Mouse (Mus musculus) kidney, embryonic 14.5 days (tissue): ENCODE measurements around the gene Smyd3. TPM values are rescaled to one million over a fixed set of nuclear protein-coding genes. Genes with fewer than 3 reads are reported as not detected.
A peak's percentile ranks its signal among the peaks of the same experiment; 100 is the strongest.

Source experiments
- ATAC-seq: fragments of 200-750 bp; cut with Nextera tagmentation; 2 replicates; pipeline ENCODE4 v1.8.0; 2017; ENCODE audit warnings: moderate number of reproducible peaks, mild to moderate bottlenecking, moderate TSS enrichment, moderate library complexity; ENCODE audit not compliant: low FRiP score, low TSS enrichment
- H3K27ac ChIP-seq: fragments of 300-500 bp; sonication (generic); 2 replicates; pipeline ENCODE4 v1.5.1; 2014; ENCODE audit warnings: low read depth, mild to moderate bottlenecking, low read length, moderate library complexity, mixed read lengths
- H3K27me3 ChIP-seq: fragments of 300-500 bp; sonication (generic); 2 replicates; pipeline ENCODE4 v1.6.1; 2014; ENCODE audit warnings: mild to moderate bottlenecking, low read length; ENCODE audit not compliant: control insufficient read depth, insufficient read depth
- H3K36me3 ChIP-seq: fragments of 300-500 bp; sonication (generic); 2 replicates; pipeline ENCODE4 v1.6.1; 2014; ENCODE audit warnings: low read length, mixed read lengths; ENCODE audit not compliant: control insufficient read depth, insufficient read depth
- H3K4me1 ChIP-seq: fragments of 300-500 bp; sonication (generic); 2 replicates; pipeline ENCODE4 v1.6.1; 2014; ENCODE audit warnings: low read length, mixed read lengths; ENCODE audit not compliant: control insufficient read depth, insufficient read depth
- H3K4me2 ChIP-seq: fragments of 300-500 bp; sonication (generic); replicated peaks from 2 replicates; pipeline ENCODE4 v1.6.1; 2014; ENCODE audit warnings: low read depth, mild to moderate bottlenecking, low read length
- H3K4me3 ChIP-seq: fragments of 300-500 bp; sonication (generic); 2 replicates; pipeline ENCODE4 v1.5.1; 2014; ENCODE audit warnings: mild to moderate bottlenecking, low read length
- H3K9ac ChIP-seq: fragments of 300-500 bp; sonication (generic); 2 replicates; pipeline ENCODE4 v1.6.1; 2014; ENCODE audit warnings: low read depth, mild to moderate bottlenecking, low read length, moderate library complexity
- H3K9me3 ChIP-seq: fragments of 300-500 bp; sonication (generic); 2 replicates; pipeline ENCODE4 v1.6.1; 2016; ENCODE audit warnings: low read length; ENCODE audit not compliant: control insufficient read depth
- WGBS: fragments of 180-500 bp; shearing (Covaris S2); extraction: QIAGEN DNeasy Blood & Tissue Kit; methylation state at CpG from one replicate; pipeline ENCODE4 v1.1.7; 2014; 5-methylcytosine and 5-hydroxymethylcytosine counted together
- polyA plus RNA-seq: library from polyadenylated mRNA; unstranded; fragments of >200 nt; fragmentation: Nextera tagmentation; extraction: Ambion mirVana; gene quantifications from 2 replicates; pipeline ENCODE4 v1.2.1, GENCODE M21; 2014

The Smyd3 gene
- polyA plus RNA-seq, 1 experiment from 2014 or later, result 21.5 TPM

DNA sequence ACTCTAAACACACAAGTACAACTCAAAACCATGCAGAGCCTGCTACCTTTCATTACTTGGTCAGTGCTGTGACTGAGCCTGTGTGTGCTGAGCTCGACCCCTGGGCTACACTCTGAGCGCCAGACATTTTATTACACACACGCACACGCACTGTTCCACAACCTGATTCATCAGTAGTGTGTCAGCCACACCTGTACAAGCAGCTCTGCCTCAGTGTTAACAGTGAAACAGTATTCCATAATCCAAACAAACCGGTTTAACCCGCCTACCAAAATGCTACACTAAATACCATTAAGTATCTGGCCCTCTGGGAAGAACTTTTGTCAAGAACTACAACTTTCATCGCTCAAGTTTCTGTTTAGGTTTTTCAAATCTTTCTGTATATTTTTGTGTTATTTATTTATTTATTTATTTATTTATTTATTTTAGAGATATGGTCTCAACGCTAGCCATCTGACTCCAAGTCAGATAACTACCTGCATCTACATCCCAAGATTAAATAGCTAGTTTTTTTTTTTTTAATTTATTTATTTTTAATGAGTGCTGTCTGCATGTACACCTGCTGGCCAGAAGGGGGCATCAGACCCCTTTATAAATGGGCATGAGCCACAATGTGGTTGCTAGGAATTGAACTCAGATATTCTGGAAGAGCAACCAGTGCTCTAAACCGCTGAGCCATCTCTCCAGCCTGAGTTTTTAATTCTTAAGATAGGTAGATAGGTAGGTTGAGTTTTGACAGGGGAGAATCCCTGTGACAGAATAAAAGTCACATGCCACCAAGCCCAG, 11.1 kb downstream of the Smyd3 start:
- Histone ChIP-seq H3K4me3 (no peak overlapping the region), H3K9ac (no peak overlapping the region)
- 62% methylated on average over 9 of the region's 9 CpGs for WGBS

DNA sequence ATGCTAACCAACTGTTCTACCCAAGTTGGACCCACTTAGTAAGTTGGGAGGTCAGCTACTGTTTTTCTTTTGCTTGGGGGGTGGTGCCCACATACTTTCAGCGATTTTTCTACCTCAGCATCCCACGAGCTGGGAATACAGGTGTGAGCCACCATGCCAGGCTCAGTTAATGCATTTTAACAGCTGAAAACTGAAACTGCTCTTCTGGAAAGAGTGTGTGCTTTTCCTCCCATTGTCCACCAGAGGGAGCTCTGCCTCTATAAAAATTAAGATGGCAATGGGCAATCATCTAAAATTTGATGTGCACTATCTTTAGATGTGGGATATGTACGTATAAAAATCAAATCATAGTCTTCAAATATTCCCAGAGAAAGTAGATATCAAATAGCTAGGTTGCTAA, 15.3 kb downstream of the Smyd3 start:
- H3K36me3 ChIP-seq, result no peaks in the 10 kb centered on the region
- H3K27me3 ChIP-seq, result no peaks in the 10 kb centered on the region
- H3K4me1 ChIP-seq, result no peaks in the 10 kb centered on the region
- no peak for ATAC-seq
- no peak overlapping the region for H3K4me2 ChIP-seq
- WGBS, result 16% methylated on average over 3 of the region's 3 CpGs
- H3K27ac ChIP-seq, result no peak overlapping the region
- H3K9me3 ChIP-seq, result no peaks in the 10 kb centered on the region
- no peak overlapping the region for H3K4me3 ChIP-seq
- H3K9ac ChIP-seq, result no peak overlapping the region

More for the DNA sequence above, 11.1 kb downstream of the Smyd3 start:
- Histone ChIP-seq H3K27me3 (no peaks in the 10 kb centered on the region), H3K36me3 (no peaks in the 10 kb centered on the region), H3K9me3 (no peaks in the 10 kb centered on the region), H3K27ac (no peak overlapping the region), H3K4me1 (no peaks in the 10 kb centered on the region), H3K4me2 (no peak overlapping the region)
- ATAC-seq, result no peak

DNA sequence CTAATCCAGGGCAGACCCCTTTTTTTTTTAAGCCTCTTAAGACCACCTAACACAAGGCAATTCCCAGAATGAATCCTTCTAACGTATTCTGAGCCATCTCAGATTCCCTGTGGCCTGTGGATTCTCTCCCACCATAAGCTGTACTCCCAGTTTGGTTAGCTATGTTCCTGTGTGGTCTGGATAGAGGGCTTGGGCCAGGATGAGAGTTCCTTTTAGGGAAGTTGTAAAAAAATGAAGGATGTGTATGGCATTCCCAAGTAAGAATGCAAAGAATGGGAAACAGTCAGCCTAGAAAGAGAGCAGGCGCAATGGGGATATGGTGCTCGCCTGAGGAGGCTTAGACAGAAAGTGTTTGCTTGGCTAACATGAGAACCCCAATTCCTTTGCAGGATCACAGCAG, 18.6 kb downstream of the Smyd3 start:
- no peak for ATAC-seq
- 74% methylated on average over 3 of the region's 3 CpGs for WGBS
- Histone ChIP-seq H3K9ac (no peak overlapping the region), H3K4me2 (no peak overlapping the region), H3K36me3 (no peaks in the 10 kb centered on the region), H3K27me3 (no peaks in the 10 kb centered on the region), H3K9me3 (no peaks in the 10 kb centered on the region), H3K4me1 (no peaks in the 10 kb centered on the region), H3K27ac (no peak overlapping the region), H3K4me3 (no peak overlapping the region)

DNA sequence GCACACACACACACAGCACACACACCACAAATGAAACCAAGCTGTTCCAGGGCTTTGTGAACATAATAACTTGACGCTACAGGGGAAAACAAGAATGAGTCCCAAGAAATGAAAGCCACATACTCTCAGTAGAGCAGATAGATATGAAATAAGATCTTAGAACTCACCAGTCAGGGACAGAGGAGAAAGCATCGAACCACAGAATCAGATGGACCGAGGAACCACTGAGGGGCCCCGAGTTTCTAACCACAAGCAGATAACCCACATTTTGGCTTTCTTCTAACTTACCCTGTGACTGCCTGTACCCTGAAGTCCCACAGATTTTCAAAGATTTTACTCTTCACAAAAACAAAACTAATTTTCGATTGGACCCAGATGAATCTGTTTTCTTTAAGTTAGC, 24.9 kb downstream of the Smyd3 start:
- no peaks in the 10 kb centered on the region for H3K36me3 ChIP-seq
- WGBS, result 89% methylated on average over 5 of the region's 5 CpGs
- no peaks in the 10 kb centered on the region for H3K4me1 ChIP-seq
- H3K27ac ChIP-seq, result no peak overlapping the region
- H3K9ac ChIP-seq, result no peak overlapping the region
- no peak overlapping the region for H3K4me3 ChIP-seq
- no peak for ATAC-seq
- H3K9me3 ChIP-seq, result no peaks in the 10 kb centered on the region
- no peak overlapping the region for H3K4me2 ChIP-seq
- H3K27me3 ChIP-seq, result no peaks in the 10 kb centered on the region

DNA sequence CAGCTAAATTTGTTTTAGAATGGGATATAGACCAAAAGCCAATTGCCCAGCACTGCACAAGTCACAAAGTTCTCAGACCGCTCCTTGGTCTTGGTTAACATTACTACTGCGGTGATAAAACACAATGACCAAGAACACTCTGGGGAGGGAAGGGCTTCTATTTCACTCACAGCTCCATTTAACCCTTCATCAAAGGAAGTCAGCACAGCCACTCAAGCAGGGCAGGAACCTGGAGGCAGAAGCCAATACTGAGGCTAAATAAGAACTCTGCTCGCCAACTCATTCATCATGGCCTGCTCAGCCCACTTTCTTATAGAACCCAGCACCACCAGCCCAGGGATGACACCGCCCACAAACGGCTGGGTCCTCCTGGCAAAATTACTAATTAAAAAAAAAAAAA, 29.3 kb downstream of the Smyd3 start:
- Histone ChIP-seq H3K4me2 (no peak overlapping the region), H3K4me3 (no peak overlapping the region), H3K36me3 (no peaks in the 10 kb centered on the region), H3K27ac (peak overlapping the region; percentile 39; the same call in 1 of the 2 replicates), H3K9ac (no peak overlapping the region), H3K4me1 (no peaks in the 10 kb centered on the region), H3K9me3 (no peaks in the 10 kb centered on the region), H3K27me3 (no peaks in the 10 kb centered on the region)
- ATAC-seq, result peak; percentile 77
- 35% methylated on average over 5 of the region's 5 CpGs for WGBS

DNA sequence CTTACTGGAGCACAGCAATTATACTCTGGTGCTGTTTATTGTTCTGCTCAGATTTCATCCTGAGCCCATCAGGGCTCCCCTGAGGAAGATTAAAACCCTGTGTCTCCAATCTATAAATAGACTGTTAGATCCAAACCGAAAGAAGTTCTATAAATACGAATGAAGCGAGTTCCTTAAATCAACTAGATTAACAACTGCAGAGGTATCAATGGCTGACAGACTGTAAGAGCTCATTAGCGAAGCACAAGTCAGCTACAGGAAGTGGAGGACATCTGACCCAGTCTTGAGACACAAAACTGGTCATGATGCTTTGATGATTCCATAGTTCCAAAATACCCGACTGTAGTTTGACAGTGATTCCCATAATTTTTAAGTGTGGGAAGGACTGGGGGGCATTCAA, 29.9 kb downstream of the Smyd3 start:
- Histone ChIP-seq H3K27me3 (no peaks in the 10 kb centered on the region), H3K4me1 (no peaks in the 10 kb centered on the region), H3K9me3 (no peaks in the 10 kb centered on the region), H3K27ac (peak overlapping the region; percentile 39; the same call in 1 of the 2 replicates), H3K4me3 (no peak overlapping the region), H3K4me2 (no peak overlapping the region), H3K36me3 (no peaks in the 10 kb centered on the region), H3K9ac (no peak overlapping the region)
- ATAC-seq, result peak; percentile 30; the same call in 1 of the 2 replicates
- WGBS, result 23% methylated on average over 5 of the region's 5 CpGs

DNA sequence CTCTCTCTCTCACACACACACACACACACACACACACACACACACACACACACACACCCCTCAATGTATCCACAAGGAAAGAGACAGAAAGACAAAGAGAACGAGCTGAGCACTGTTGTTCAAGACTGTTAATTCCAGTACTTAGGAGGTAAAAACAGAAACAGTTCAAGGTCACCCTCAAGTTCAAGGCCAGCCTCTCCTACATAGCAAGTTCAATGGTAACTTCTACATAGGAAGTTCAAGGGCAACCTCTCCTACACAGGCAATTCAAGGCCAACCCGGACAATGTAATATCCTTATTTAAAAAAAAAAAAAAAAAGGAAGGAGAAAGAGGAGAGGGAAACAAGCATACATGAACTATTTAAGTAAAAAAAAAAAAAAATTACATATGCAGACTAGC, 30.6 kb downstream of the Smyd3 start:
- H3K4me2 ChIP-seq, result no peak overlapping the region
- ATAC-seq, result no peak
- H3K9me3 ChIP-seq, result no peaks in the 10 kb centered on the region
- WGBS, result 41% methylated on average over 2 of the region's 2 CpGs
- no peak overlapping the region for H3K27ac ChIP-seq
- H3K9ac ChIP-seq, result no peak overlapping the region
- H3K4me1 ChIP-seq, result no peaks in the 10 kb centered on the region
- no peak overlapping the region for H3K4me3 ChIP-seq
- no peaks in the 10 kb centered on the region for H3K36me3 ChIP-seq
- H3K27me3 ChIP-seq, result no peaks in the 10 kb centered on the region

DNA sequence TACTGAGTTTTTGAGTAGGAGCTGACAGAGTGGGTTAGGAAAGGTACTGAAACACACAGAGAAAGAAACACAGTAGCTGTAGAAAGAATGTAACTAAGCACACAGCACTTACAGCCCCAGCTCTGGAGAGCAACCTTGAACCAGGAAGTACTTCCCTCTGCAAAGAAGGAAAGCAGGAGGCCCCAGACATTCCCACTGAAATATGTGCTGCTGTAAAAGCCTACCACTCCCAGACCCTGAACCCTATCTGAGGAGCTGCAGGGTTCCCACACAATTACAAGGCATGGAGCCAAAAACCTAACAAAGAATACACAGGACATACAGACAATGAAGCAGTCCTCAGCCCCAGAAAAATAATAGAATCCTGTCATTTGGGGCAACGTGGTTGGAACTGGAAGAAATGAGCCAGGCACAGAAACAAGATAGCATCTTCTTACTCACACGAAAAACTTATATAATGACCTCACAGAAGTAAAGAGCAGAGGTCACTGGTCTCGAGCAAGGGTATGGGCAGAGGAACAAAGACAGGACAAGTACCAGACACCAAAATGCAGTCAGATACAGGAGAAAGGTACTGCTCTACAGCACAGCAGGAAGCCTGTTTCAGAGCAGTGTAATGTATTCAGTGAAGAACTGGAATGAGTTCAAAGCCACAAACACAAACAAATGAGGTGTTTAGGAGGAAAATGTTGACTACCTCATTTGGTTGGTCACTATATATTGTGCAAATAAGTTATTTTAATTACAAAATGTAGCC, 31.9 kb downstream of the Smyd3 start:
- H3K27ac ChIP-seq, result no peak overlapping the region
- no peak overlapping the region for H3K9ac ChIP-seq
- 29% methylated on average over 3 of the region's 3 CpGs for WGBS
- H3K27me3 ChIP-seq, result no peaks in the 10 kb centered on the region
- no peaks in the 10 kb centered on the region for H3K9me3 ChIP-seq
- H3K4me3 ChIP-seq, result no peak overlapping the region
- H3K36me3 ChIP-seq, result no peaks in the 10 kb centered on the region
- no peak overlapping the region for H3K4me2 ChIP-seq
- ATAC-seq, result no peak
- H3K4me1 ChIP-seq, result no peaks in the 10 kb centered on the region; the same call in 1 of the 2 replicates

DNA sequence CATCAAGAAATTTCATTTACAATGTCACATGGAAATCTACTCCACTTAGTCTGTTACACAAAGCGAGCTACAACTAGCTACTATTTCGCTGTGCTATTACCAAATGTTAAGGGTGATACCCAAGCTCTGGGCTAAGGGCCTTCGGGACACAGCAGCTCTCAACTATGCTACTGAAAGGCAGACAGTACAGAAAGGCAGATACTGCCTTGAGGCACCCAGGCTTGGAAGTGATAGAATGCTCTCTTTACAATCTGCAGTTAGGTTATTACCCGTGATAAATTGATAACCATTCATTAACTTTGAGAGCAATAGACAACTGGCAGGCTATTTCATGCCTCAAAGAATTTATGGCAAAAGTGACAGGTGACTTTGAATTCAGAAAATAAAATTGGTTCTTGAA, 37.0 kb downstream of the Smyd3 start:
- Histone ChIP-seq H3K4me2 (no peak overlapping the region), H3K9me3 (no peaks in the 10 kb centered on the region), H3K36me3 (no peaks in the 10 kb centered on the region), H3K4me3 (no peak overlapping the region), H3K27ac (no peak overlapping the region), H3K27me3 (no peaks in the 10 kb centered on the region), H3K4me1 (peaks cover 10% of the 10 kb centered on the region), H3K9ac (no peak overlapping the region)
- WGBS, result 55% methylated on average over 4 of the region's 4 CpGs
- ATAC-seq, result no peak
